Mouse (Mus musculus) forebrain, postnatal 0 days (tissue): ENCODE results near the gene Col10a1. TPM values are rescaled to one million over a fixed set of nuclear protein-coding genes. Genes with fewer than 3 reads are reported as not detected.
"Not testable (repeated sequence)": the region's sequence is repeated elsewhere in the genome, so short reads cannot be mapped to it uniquely, and the experiment has no call there.

ENCODE experiments used
- ATAC-seq: fragments of 200-750 bp; cut with Nextera tagmentation; 2 replicates; pipeline ENCODE4 v1.8.0; 2017; ENCODE audit warnings: mild to moderate bottlenecking, moderate library complexity
- DNase-seq: peaks from one replicate; pipeline ENCODE4 v3.0.0-alpha.2; 2015
- H3K27ac ChIP-seq: fragments of 300-500 bp; sonication (generic); 2 replicates; pipeline ENCODE4 v1.5.1; 2014; ENCODE audit warnings: low read depth, mild to moderate bottlenecking, antibody characterized with exemption, low read length, moderate library complexity, mixed read lengths
- H3K27me3 ChIP-seq: fragments of 300-500 bp; sonication (generic); 2 replicates; pipeline ENCODE4 v1.6.1; 2014; ENCODE audit warnings: mild to moderate bottlenecking, low read length, mixed read lengths; ENCODE audit not compliant: insufficient read depth
- H3K36me3 ChIP-seq: fragments of 300-500 bp; sonication (generic); 2 replicates; pipeline ENCODE4 v1.6.1; 2014; ENCODE audit warnings: mild to moderate bottlenecking, moderate library complexity; ENCODE audit not compliant: insufficient read depth
- H3K4me1 ChIP-seq: fragments of 300-500 bp; sonication (generic); 2 replicates; pipeline ENCODE4 v1.6.1; 2014; ENCODE audit warnings: antibody characterized with exemption; ENCODE audit not compliant: insufficient read depth
- H3K4me2 ChIP-seq: fragments of 300-500 bp; sonication (generic); 2 replicates; pipeline ENCODE4 v1.6.1; 2014; ENCODE audit warnings: low read depth, mild to moderate bottlenecking, moderate library complexity
- H3K4me3 ChIP-seq: fragments of 300-500 bp; sonication (generic); 2 replicates; pipeline ENCODE4 v1.5.1; 2014; ENCODE audit warnings: low read depth, low read length, mixed read lengths
- H3K9ac ChIP-seq: fragments of 300-500 bp; sonication (generic); 2 replicates; pipeline ENCODE4 v1.6.1; 2014; ENCODE audit warnings: mild to moderate bottlenecking
- H3K9me3 ChIP-seq: fragments of 300-500 bp; sonication (generic); 2 replicates; pipeline ENCODE4 v1.6.1; 2016; ENCODE audit warnings: low read length
- CTCF ChIP-seq: sonication (generic); IDR thresholded peaks from 2 replicates; pipeline ENCODE4 v1.5.1; 2016; ENCODE audit warnings: antibody characterized with exemption, control low read depth, low read depth
- WGBS: fragments of 180-500 bp; shearing (Covaris S2); extraction: QIAGEN DNeasy Blood & Tissue Kit; methylation state at CpG from one replicate; pipeline ENCODE4 v1.1.7; 2014; 5-methylcytosine and 5-hydroxymethylcytosine counted together
- polyA plus RNA-seq: library from polyadenylated mRNA; unstranded; fragments of >200 nt; fragmentation: Nextera tagmentation; extraction: Ambion mirVana; gene quantifications from 2 replicates; pipeline ENCODE4 v1.2.1, GENCODE M21; 2015
- total RNA-seq: library from RNA; depleted of rRNA; stranded (reverse); fragments of >200 nt; gene quantifications from 2 replicates; pipeline ENCODE4 v1.2.3, GENCODE M21; 2014; rRNA removed

Col10a1 gene
- total and polyA plus RNA-seq, 2 experiments from 2014 or later = 0.12 to 0.52 TPM

DNA sequence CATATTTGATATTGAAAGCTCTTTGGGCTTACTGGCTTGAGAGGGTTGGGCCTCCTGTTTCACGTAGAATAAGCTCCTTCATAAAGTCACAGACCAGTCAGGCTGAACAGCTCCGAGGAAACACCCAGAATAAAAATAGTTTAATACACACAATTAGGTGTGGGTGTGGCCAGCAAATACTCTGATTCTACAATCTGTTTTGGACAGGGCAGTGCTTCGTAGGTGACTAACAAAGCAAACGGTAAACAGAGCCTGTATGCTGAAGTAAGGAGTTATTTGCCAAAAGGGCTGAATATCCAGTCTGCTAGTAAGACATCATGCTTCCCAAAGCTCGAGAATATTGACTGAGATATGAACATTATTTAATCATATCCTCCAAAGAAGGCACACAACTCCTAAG is 4.1 kb upstream of the Col10a1 start:
- Histone ChIP-seq H3K36me3 (no peaks in the 10 kb centered on the region), H3K4me1 (no peaks in the 10 kb centered on the region), H3K4me3 (no peak overlapping the region), H3K27me3 (no peaks in the 10 kb centered on the region), H3K9ac (no peak overlapping the region), H3K4me2 (no peak overlapping the region), H3K27ac (no peak overlapping the region), H3K9me3 (no peaks in the 10 kb centered on the region)
- TF ChIP-seq CTCF = no peak
- ATAC-seq (no peak), DNase-seq (no peak)
- 79% methylated on average over 5 of the region's 5 CpGs for WGBS

DNA sequence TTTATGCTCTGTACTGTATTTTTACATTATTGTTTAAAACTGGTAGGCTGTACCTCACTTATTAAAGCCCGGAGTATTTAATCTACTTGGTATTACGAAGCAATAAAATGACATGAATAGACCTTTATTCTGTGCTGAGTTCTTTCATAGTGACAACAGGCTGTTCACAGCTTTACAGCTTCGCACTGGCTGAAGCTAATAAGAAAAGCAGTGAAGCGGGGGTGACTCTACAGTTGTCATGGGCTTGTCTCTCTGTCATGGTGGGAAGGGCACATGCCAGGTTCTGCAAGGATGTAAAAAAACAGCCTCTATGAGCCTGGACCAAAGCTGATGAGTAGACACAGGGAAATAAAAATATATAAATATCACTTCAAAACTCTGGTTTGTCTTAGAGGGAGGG is 7.2 kb downstream of the Col10a1 start:
- H3K9ac ChIP-seq = no peak overlapping the region
- WGBS = 17% methylated on average over 4 of the region's 4 CpGs
- H3K9me3 ChIP-seq = no peaks in the 10 kb centered on the region
- no peak overlapping the region for H3K27ac ChIP-seq
- no peak overlapping the region for H3K4me3 ChIP-seq
- no peaks in the 10 kb centered on the region for H3K27me3 ChIP-seq
- H3K4me2 ChIP-seq = no peak overlapping the region
- H3K36me3 ChIP-seq = no peaks in the 10 kb centered on the region
- peak; percentile 47; the same call in 1 of the 2 replicates for ATAC-seq
- no peak for DNase-seq
- TF ChIP-seq CTCF = no peak
- no peaks in the 10 kb centered on the region for H3K4me1 ChIP-seq

DNA sequence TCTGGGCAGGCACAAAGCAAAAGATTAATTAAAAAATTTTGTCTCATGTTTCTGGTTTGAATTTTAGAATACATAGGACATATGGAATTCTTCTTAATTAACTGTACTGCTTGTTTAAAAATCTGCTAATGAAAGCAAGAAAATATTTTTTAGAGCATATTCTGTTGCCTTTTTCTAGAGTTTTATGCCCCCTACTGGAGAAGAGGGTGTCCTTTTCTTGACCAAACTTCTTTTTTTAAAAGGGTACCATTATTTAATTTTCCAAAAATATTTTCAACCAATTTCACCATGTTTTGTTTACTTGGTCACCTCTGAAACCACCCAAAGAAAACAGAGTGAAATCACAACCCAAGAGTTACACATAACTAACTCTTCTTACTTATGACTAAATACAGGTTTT is 9.5 kb downstream of the Col10a1 start:
- Histone ChIP-seq H3K36me3 (no peaks in the 10 kb centered on the region), H3K27me3 (no peaks in the 10 kb centered on the region), H3K27ac (no peak overlapping the region), H3K4me3 (no peak overlapping the region), H3K4me2 (no peak overlapping the region), H3K9me3 (no peaks in the 10 kb centered on the region), H3K9ac (no peak overlapping the region), H3K4me1 (no peaks in the 10 kb centered on the region)
- TF ChIP-seq CTCF = no peak
- DNase-seq (no peak), ATAC-seq (no peak)

DNA sequence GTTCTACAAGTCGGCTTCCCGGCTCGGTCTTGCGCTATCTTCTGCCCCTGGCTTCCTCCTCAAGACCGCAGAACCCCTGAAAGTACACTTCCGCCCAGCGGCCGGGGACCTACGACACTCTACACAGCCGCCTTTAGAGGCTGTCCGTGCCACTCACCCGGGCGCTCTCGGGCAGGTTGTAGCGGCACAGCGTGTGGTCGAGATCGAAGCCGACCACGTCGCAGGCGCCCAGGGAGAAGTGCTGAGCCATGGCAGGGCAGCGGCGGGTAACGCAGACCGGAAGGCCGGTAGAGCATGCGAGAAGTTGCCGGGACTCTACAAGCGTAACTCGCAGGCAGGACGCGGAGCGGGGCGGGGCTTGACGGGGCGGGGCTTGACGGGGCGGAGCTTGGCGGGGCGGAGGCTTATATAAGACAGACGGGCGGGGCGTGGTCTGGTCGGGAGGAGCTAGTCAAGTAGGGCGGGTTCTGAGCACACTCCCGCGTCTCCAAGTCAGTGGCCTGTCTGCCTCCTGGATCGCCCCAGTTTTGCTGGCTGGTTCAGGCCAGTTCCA is 28.5 kb downstream of the Col10a1 start, which contains the start of gene Nt5dc1:
TSS of gene Nt5dc1 (minus strand) at position 349 of the 553 bp plus-strand sequence.
- DNase-seq = peak; percentile 86
- under 1% methylated on average over 49 of the region's 49 CpGs for WGBS
- Histone ChIP-seq H3K4me1 (no peaks in the 10 kb centered on the region), H3K36me3 (no peaks in the 10 kb centered on the region), H3K9ac (peak within 1 kb of the TSS; percentile 58), H3K27me3 (no peaks in the 10 kb centered on the region), H3K4me3 (peak within 1 kb of the TSS; percentile 51), H3K27ac (no peak within 1 kb of the TSS), H3K9me3 (no peaks in the 10 kb centered on the region), H3K4me2 (peak within 1 kb of the TSS; percentile 67)
- TF ChIP-seq CTCF = 0 out of 2 replicates have a peak, but pooled peaks have one; percentile 8
- peak; percentile 98 for ATAC-seq

DNA sequence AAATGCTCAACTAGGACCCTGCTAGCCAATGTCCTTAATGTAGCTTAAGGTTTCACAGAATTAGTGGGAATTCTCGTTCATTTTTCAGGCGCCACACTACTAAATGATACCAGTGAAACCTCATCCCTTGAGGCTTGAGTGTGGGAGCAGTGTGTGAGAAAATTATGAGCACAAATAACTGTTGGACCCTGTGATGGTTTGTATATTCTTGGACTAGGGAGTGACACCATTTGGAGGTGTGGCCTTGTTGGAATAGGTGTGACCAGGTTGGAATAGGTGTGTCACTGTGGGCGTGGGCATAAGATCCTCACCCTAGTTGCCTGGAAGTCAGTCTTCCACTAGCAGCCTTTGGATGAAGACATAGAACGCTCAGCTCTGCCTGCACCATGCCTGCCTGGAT is 29.0 kb downstream of the Col10a1 start:
- H3K27me3 ChIP-seq, H3K27ac ChIP-seq, H3K36me3 ChIP-seq, H3K4me1 ChIP-seq, H3K9me3 ChIP-seq, ATAC-seq, DNase-seq: not testable (repeated sequence)
- H3K4me2 ChIP-seq = peak overlapping the region; percentile 67
- H3K4me3 ChIP-seq = peak overlapping the region; percentile 51
- H3K9ac ChIP-seq = peak overlapping the region; percentile 58
- WGBS = 78% methylated on average over 4 of the region's 4 CpGs

DNA sequence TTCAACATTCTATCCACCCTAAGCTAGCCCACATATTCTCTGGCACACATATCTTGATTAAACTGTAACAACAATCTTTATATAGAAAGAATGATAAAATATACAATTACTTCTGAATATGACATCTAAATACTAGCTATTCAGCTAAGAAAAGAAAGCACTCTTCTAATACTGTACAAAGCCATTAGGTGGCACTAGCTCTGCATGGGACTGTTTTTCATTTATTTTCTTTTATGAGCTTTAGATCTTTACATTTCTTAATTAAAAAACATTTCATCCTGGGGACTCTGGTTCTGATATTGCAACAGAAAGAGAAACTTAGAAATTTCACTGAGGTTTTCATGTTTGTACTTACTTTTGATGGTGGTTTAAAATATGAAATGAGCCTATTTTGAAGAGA is 42.0 kb downstream of the Col10a1 start:
- peak; percentile 48; the same call in 1 of the 2 replicates for ATAC-seq
- DNase-seq = peak; percentile 67
- Histone ChIP-seq H3K9me3 (no peaks in the 10 kb centered on the region), H3K4me1 (no peaks in the 10 kb centered on the region), H3K4me3 (no peak overlapping the region), H3K4me2 (no peak overlapping the region), H3K27me3 (no peaks in the 10 kb centered on the region), H3K27ac (no peak overlapping the region), H3K36me3 (no peaks in the 10 kb centered on the region), H3K9ac (no peak overlapping the region)
- peak; percentile 74 for TF ChIP-seq CTCF

DNA sequence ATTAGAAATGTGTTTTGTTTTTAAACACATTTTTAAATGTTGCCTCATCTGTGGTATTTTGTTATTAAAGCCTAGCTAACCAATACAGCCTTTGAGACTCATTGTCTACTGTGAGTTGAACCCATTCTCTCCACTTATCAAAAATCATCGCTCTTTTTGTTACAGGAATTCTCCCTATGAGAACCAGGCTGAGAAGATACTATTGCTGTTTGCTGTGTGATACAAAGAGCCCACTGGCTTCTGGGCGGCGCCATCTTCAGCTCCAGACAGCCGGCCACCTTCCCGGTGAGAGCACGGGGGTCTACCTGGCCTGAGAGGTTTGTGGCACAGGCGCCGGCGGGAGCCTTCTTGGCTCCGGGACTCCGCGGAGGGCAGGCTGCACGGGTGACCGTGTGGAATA is 44.4 kb downstream of the Col10a1 start:
- H3K4me2 ChIP-seq, H3K27me3 ChIP-seq, H3K4me3 ChIP-seq, H3K9ac ChIP-seq, DNase-seq, H3K9me3 ChIP-seq, H3K27ac ChIP-seq, H3K4me1 ChIP-seq, ATAC-seq, H3K36me3 ChIP-seq: not testable (repeated sequence)
- WGBS = 95% methylated on average over 6 of the region's 14 CpGs

Other genes with a start within 250 kb of the Col10a1 start
- 14.1 and 19.5 TPM in 2 replicates for gene Dse, start 182.3 kb upstream of the Col10a1 start, total RNA-seq
- 4.8 and 5.6 TPM in 2 replicates for gene Dse, start 182.3 kb upstream of the Col10a1 start, polyA plus RNA-seq
- gene Tspyl1, start 107.8 kb upstream of the Col10a1 start, total RNA-seq = 107 and 108 TPM in 2 replicates
- 128 and 138 TPM in 2 replicates for gene Tspyl1, start 107.8 kb upstream of the Col10a1 start, polyA plus RNA-seq
- gene Tspyl4, start 92.5 kb upstream of the Col10a1 start, total RNA-seq = 400 and 473 TPM in 2 replicates
- 287 and 333 TPM in 2 replicates for gene Tspyl4, start 92.5 kb upstream of the Col10a1 start, polyA plus RNA-seq
- 1.0 and 2.0 TPM in 2 replicates for gene Nt5dc1, start 28.6 kb downstream of the Col10a1 start, total RNA-seq
- gene Nt5dc1, start 28.6 kb downstream of the Col10a1 start, polyA plus RNA-seq = 1.8 and 2.0 TPM in 2 replicates
- gene Frk, start 93.4 kb downstream of the Col10a1 start, total RNA-seq = 0.86 and 0.92 TPM in 2 replicates
- gene Frk, start 93.4 kb downstream of the Col10a1 start, polyA plus RNA-seq = 0.54 and 0.80 TPM in 2 replicates